Mouse (Mus musculus) liver, postnatal 0 days (tissue): Measurements from ENCODE around the gene Olfr523.

ENCODE experiments used
- CTCF ChIP-seq: sonication (generic); IDR thresholded peaks from 2 replicates; pipeline ENCODE4 v1.5.1; 2016; ENCODE audit warnings: antibody characterized with exemption, low read depth
- EP300 ChIP-seq: IDR thresholded peaks from 2 replicates; pipeline ENCODE4 v1.6.1; 2016; ENCODE audit warnings: antibody characterized with exemption, low read depth, mild to moderate bottlenecking

- no peak for TF ChIP-seq EP300
- no peak for TF ChIP-seq CTCF
Measured at GRCm38 (mm10) chr7:140154218-140154927, 18.6 kb upstream of the Olfr523 start, which contains the start of gene Sprn.
